Mouse (Mus musculus) CH12.LX (cell line): ENCODE measurements at regions not wholly inside any gene's neighbourhood (a gene's known extent, or its start where the extent isn't known, plus 50 kb on each side); places are given as distances from the start of the nearest gene placed in this dataset.

Experiments used
- CHD1 ChIP-seq: IDR thresholded peaks from 2 replicates; pipeline ENCODE4 v1.6.1; 2012; ENCODE audit warnings: low read depth, low read length, improper control_type of control experiment, inconsistent platforms
- CTCF ChIP-seq, 2 experiments: IDR thresholded peaks in 1 of 2; conservative IDR thresholded peaks in 1 of 2; 2 replicates each; pipeline ENCODE4 v1.5.1; 2011 to 2012; ENCODE audit warnings: low read depth in 2 of 2, low read length in 2 of 2, improper control_type of control experiment in 1 of 2, inconsistent platforms in 1 of 2, mild to moderate bottlenecking in 1 of 2, moderate library complexity in 1 of 2
- E2F4 ChIP-seq: IDR thresholded peaks from 2 replicates; pipeline ENCODE4 v1.6.1; 2011; ENCODE audit warnings: low read depth, low read length, improper control_type of control experiment; ENCODE audit not compliant: insufficient replicate concordance
- EP300 ChIP-seq: IDR thresholded peaks from 2 replicates; pipeline ENCODE4 v1.6.1; 2011; ENCODE audit warnings: low read length, improper control_type of control experiment
- KAT2A ChIP-seq: IDR thresholded peaks from 2 replicates; pipeline ENCODE4 v1.6.1; 2012; ENCODE audit warnings: low read length, improper control_type of control experiment, inconsistent platforms; ENCODE audit not compliant: insufficient replicate concordance
- MYC ChIP-seq: IDR thresholded peaks from 2 replicates; pipeline ENCODE4 v1.6.1; 2011; ENCODE audit warnings: low read depth, mild to moderate bottlenecking, improper control_type of control experiment, low read length
- NELFE ChIP-seq: IDR thresholded peaks from 2 replicates; pipeline ENCODE4 v1.6.1; 2011; ENCODE audit warnings: low read depth, low read length, improper control_type of control experiment
- POLR2A ChIP-seq: IDR thresholded peaks from 2 replicates; pipeline ENCODE4 v1.6.1; 2011; ENCODE audit warnings: low read depth, mild to moderate bottlenecking, improper control_type of control experiment, low read length
- RAD21 ChIP-seq: IDR thresholded peaks from 2 replicates; pipeline ENCODE4 v1.6.1; 2011; ENCODE audit warnings: low read depth, mild to moderate bottlenecking, low read length, improper control_type of control experiment, moderate library complexity
- TBP ChIP-seq: conservative IDR thresholded peaks from 2 replicates; pipeline ENCODE4 v1.6.1; 2011; ENCODE audit warnings: low read depth, low read length, improper control_type of control experiment
- UBTF ChIP-seq: IDR thresholded peaks from 2 replicates; pipeline ENCODE4 v1.6.1; 2012; ENCODE audit warnings: low read depth, mild to moderate bottlenecking, inconsistent platforms, low read length, improper control_type of control experiment, moderate library complexity
- USF1 ChIP-seq: IDR thresholded peaks from 2 replicates; pipeline ENCODE4 v1.6.1; 2014; ENCODE audit warnings: low read depth, mild to moderate bottlenecking, inconsistent platforms, low read length, improper control_type of control experiment

GRCm38 (mm10) chr1:186372770-186373353 lies 255.8 kb upstream of the Lyplal1 start:
- no peak for TF ChIP-seq EP300
- no peak for TF ChIP-seq E2F4
- no peak for TF ChIP-seq CTCF (conservative IDR thresholded peaks at IDR 0.05 in 1 of 2, IDR thresholded peaks at IDR 0.05 in 1 of 2; ENCODE audit: low read depth in 2 of 2, low read length in 2 of 2)
- no peak for TF ChIP-seq MYC
- TF ChIP-seq KAT2A: no peak
- no peak for TF ChIP-seq POLR2A
- no peak for TF ChIP-seq RAD21
- no peak for TF ChIP-seq TBP
- TF ChIP-seq USF1: no peak
- TF ChIP-seq UBTF: no peak
- TF ChIP-seq NELFE: no peak
- TF ChIP-seq CHD1: no peak
